Mouse (Mus musculus) frontal cortex, postnatal 14 days (tissue): ENCODE data around the gene Krtap3-3.
A peak's percentile ranks its signal among the peaks of the same experiment; 100 is the strongest.
"Not testable (repeated sequence)": the region's sequence is repeated elsewhere in the genome, so short reads cannot be mapped to it uniquely, and the experiment has no call there.

Experiments
- DNase-seq, 2 experiments: peaks; one replicate each; pipeline ENCODE4 v3.0.0; 2022; ENCODE audit warnings: low spot score in 2 of 2

Krtap3-3 gene

DNA sequence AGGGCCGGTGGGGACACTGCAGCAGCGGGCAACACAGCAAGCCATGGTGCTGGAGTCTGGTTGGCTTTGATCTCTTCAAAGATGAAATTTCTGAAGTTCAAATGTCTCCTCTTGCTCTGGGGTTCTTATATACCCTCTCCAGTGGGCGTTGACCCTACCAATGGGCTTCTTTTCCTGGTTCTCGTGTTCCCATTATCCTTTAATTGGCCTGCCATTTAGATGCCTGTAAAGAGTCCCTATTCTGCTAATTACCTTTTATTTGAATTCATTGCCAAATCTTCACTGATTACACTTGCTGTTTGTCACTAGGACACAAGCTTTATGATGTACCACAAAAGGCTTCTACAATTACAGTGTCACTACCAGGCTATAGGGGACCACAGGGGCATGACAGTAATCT lies at the start of gene Krtap3-3:
Gene Krtap3-3, minus strand, starts transcription at position 101 of the 400 bp plus-strand sequence.
- DNase-seq, result no peak

DNA sequence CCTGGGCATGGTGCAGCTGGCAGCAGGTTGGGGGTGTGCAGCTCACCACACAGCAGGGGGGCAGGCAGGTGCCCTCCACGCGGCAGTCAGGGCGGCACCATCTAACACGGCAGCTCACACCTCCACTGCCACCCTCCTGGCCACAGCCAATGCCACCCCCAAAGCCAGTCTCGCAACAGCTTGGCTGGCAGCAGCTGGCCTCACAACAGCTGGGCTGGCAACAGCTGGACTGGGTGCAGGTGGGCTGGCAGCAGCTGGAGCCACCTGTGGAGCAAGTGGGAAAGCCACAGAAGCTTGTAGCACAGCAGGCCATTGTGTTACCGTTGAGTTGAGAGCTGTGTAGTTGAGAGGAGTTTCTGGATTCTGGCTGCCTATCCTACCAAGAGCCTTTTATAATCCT lies 47.1 kb upstream of the Krtap3-3 start, which contains the start of gene Krtap9-3:
Gene Krtap9-3, minus strand, starts transcription at position 364 of the 400 bp plus-strand sequence.
- DNase-seq, result not testable (repeated sequence)

DNA sequence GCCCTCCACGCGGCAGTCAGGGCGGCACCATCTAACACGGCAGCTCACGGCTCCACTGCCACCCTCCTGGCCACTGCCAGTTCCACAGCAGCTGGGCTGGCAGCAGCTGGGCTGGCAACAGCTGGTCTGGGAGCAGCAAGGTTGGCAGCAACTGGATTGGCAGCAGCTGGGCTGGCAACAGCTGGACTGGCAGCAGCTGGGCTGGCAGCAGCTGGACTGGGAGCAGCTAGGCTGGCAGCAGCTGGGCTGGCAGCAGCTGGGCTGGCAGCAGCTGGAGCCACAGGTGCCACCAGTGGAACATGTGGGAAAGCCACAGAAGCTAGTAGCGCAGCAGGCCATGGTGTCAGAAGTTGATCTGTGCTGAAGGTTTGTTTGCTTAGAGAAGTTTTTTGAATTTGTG lies 40.3 kb upstream of the Krtap3-3 start, which contains the start of gene Krtap1-3:
Gene Krtap1-3, minus strand, starts transcription at position 359 of the 400 bp plus-strand sequence.
- DNase-seq, result no peak

DNA sequence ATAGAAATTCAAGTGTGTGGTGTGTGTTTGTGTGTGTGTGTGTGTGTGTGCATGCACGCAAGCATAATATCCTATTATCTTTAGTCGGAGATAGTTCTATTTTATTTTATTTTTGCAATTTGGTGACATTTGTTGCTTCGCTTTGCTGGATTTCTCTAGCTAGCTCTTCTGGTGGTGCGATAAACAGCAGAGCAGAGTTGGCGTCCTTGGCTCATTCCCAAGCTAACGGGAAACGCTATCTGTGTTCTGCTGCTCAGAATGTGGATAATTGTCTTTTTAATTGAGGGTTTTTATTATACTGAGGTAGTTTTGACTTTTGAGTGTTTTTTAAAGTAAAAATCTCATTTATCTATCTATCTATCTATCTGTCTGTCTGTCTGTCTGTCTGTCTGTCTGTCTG lies 34.4 kb upstream of the Krtap3-3 start:
- DNase-seq, result no peak

DNA sequence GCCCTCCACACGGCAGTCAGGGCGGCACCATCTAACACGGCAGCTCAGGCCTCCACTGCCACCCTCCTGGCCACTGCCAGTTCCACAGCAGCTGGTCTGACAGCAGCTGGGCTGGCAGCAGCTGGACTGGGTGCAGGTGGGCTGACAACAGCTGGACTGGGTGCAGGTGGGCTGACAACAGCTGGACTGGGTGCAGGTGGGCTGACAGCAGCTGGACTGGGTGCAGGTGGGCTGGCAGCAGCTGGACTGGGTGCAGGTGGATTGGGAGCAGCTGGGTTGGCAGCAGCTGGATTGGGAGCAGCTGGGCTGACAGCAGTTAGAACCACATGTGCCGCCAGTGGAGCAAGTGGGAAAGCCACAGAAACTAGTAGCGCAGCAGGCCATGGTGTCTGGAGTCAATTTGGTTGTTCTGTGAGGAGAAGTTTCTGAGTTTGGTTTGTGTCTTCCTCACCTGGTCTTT lies 32.6 kb upstream of the Krtap3-3 start, which contains the start of gene Krtap1-4:
Gene Krtap1-4, minus strand, starts transcription at position 410 of the 460 bp plus-strand sequence.
- no peak for DNase-seq

DNA sequence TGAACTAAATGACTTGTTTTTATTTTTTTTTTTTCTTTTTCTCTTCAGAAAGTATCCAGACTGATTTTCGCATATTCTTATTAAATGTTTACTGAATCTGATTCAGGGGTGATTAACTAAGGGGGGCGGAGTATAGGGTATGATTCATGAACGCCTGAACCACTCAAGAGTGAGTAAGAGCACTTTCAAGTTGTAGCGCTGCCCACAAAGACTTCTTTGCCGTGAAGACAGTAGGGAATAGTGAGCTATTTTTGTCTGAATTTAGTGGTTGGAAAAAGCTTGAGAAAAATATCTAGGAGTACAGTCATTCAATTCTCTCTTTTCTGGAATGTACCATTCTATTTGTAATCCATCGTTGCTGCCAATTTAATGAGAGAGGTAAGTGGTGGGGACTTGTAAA lies 30.9 kb upstream of the Krtap3-3 start:
- no peak for DNase-seq

DNA sequence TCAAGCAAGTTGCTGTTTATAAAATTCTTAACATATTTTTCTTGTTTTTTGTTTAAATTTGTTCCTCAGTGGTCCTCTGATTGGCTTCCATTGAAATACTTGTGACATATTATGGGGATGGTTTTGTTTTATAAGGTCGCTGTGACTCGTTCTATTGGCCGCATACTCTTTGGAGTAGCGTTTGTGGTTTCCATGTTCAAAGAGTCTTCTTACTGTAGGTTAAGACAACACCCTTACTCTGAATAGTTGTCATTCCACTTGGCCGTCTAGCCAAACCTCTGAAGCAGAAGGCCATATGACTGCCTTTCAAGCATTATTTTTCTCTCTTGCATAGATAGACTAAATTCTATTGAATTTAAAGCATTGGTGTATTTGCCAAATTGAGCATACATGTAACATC lies 30.4 kb upstream of the Krtap3-3 start:
- DNase-seq, result no peak

DNA sequence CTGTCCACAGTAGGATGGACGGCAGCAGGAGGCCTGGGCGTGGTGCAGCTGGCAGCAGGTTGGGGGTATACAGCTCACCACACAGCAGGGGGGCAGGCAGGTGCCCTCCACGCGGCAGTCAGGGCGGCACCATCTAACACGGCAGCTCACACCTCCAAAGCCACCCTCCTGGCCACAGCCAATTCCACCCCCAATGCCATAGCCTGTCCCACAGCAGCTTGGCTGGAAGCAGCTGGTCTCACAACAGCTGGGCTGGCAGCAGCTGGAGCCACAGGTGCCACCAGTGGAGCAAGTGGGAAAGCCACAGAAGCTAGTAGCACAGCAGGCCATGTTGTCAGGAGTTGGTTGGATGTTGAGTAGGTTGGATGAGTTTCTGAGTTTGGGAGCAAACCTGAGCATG lies 30.0 kb upstream of the Krtap3-3 start, which contains the start of gene Krtap1-5:
Gene Krtap1-5, minus strand, starts transcription at position 381 of the 400 bp plus-strand sequence.
- no peak for DNase-seq

DNA sequence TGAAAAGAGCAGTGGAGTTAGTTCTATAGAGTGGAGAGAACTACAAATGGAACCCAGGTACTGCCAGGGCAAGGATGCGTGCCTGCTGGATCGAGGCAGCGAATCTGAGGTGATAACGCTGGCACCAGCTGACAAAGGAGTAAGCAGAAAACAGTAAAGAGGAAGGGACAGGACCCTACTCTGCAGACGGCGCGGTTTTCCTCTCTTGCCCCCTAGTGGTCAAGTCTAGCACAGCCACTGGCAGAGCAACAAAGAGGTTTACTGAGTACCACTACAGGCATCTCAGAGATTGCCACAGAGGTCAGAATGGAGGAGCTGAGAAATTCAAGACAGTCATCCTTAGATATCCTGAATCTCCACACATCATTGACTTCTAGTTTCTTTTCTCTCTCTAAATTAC lies 23.4 kb upstream of the Krtap3-3 start:
- DNase-seq, result peak; percentile 18 to 63

DNA sequence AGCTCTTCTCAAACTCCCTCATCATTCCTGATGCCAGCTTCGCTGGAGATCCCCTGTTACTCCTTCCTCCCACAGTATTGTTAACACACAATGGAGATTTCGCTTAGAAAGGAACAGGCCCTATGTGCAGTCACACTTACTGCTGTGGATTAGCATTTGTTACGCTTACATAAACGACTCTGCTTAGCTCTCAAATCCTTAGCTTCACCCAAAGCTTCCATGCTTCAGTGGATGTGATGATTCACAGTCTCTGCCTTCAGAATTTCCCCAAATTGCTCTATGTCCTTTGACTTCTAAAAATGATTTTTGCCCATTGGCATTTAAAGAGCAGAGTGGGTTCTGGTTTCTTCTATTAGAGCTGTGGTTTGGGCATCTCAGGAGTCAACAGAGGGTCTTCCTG lies 22.5 kb upstream of the Krtap3-3 start:
- no peak for DNase-seq

DNA sequence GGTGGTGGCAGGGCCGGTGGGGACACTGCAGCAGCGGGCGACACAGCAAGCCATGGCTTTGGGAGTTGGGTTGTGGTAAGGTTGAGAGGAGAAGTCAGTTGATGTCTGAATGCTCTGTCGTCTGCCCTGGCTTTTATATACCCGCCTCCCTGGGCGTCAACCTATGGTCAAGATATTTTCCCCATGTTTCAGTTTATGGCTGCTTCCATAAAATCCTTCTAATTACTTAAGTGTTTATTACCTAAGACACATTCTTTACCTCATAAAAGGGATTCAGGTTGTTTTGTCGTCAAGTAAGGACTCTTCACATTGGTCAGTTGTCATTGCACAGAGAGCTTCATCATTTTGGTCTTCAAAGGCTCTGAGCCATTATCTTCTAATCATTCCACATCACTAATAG lies 15.9 kb upstream of the Krtap3-3 start, which contains the start of gene Krtap3-1:
Gene Krtap3-1, minus strand, starts transcription at position 101 of the 400 bp plus-strand sequence.
- no peak for DNase-seq

DNA sequence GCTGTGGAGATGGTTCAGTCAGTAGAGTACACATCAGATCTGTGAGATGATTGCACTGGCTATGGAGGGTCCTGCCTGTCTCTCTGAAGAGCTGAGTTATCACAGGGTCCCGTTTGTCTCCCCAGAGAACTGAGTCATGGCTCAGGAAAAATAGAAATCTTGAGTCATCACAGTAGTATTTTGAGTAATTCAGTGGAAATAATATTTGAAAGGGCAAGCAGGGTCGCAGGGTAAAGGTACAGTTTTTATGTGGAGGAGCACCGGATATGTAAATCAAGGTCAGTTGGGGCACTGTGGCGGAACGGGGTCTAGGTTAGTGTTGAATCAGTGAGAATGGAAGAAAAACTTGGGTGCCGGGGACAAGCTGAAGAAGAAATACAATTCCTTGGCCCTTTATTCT lies 11.9 kb upstream of the Krtap3-3 start:
- DNase-seq, result no peak

DNA sequence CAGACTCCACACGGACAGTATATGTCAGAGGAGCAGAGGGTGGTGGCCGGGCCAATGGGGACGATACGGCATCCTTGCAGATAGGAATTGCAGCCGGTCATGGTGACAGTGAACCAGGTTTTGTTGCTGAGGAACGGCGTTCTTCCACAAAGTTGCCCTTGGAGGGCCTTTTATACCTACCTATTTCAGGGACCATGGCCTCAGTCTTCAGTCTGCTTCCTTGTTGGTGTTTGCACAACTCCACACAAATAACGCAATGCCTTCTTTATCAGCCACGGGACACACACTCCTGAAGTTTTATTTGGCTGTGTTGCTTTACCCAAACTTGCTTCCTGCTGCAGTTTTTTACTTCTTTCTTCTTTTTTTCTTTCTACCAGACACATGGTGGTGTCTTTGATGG lies 8.7 kb upstream of the Krtap3-3 start, which contains the start of gene Gm11939:
Gene Gm11939, minus strand, starts transcription at position 101 of the 400 bp plus-strand sequence.
- no peak for DNase-seq

DNA sequence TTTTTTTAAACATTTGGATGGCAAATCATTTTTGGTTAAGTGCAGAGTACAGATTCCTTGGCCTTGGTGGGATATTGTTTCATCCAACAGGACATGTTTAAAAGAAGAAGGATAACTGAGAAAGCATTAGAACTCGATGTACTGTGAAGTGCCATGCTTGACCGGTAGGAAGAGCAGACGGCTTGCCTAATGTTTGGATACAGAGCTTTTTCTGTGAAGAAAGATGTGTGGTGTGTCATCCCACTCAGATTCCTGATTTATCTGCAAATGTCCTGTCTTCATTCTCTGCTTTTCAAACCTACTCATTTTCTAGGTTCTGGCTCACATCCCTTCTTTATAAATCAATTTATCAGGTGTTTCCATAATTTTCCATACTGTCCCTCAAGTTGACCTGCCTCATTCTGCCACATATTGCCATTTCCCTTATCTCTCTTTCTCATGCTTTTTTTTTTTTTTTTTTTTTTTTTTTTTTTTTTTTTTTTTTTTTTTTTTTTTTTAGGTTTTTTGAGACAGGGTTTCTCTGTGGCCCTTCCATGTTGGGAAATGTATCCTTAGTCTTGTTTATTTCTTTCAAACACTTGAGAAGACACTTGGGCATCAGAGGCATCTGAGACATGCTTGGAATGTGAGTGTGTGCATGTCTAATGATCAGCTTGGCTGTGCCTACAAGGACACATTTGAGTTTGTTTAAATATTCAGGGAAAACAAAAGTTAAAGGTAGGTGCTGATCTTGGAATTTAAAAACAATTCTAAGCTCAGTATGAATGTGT lies 7.5 kb upstream of the Krtap3-3 start:
- DNase-seq, result no peak

DNA sequence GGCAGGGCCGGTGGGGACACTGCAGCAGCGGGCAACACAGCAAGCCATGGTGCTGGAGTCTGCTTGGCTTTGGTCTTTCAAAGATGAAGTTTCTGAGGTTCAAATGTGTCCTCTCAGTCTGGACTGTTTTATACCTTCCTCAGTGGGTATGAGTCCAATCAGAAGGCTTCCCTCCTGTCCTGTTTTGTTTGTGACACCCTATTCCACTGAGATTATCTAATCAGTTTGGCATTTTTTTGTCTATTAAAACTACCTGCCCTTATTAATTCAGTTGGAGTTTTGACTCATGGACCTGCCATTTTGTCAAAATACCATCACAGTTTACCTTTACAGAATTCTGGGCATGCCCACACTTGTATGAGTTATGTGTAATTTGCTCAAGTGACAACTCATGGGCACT lies 6.1 kb upstream of the Krtap3-3 start, which contains the start of gene Krtap3-2:
Gene Krtap3-2, minus strand, starts transcription at position 101 of the 400 bp plus-strand sequence.
- DNase-seq, result no peak

DNA sequence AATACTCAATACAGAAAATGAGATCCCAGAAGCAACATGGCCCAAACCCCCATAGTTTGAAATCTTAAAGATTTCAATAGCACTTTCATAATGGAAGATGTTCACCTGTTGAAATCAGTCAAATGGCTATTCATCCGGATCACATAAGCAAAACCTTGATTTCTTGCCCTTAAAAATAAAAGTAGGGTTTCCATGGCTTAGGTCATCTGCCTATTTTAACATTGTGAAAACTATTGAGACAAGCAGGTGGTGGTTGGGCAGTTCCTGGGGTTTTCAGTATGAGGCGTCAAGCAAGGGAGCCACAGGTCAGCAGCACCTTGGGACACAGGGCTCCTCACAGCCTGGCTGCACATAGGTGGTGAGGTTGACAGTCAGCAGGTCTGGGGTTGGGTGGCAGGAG lies 5.5 kb upstream of the Krtap3-3 start:
- DNase-seq, result no peak

DNA sequence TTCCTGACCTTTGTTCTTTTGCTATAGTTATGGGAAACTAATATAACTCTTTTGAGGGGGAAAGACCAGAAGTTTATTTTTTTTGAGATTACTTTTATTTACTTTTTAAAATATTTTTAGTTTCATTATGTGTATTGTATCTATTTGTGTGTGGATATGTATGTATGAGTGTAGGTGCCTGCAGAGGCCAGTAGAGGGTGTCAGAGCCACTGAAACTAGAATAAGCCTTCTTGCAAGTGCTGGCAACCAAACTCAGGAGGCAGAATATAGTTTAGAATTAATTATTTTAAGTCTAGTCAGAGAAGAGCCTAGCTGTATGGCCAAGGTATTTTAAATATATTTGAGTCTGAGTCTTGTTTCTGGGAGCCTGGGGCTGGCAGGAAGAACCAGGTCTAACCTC lies 2.8 kb downstream of the Krtap3-3 start:
- no peak for DNase-seq

DNA sequence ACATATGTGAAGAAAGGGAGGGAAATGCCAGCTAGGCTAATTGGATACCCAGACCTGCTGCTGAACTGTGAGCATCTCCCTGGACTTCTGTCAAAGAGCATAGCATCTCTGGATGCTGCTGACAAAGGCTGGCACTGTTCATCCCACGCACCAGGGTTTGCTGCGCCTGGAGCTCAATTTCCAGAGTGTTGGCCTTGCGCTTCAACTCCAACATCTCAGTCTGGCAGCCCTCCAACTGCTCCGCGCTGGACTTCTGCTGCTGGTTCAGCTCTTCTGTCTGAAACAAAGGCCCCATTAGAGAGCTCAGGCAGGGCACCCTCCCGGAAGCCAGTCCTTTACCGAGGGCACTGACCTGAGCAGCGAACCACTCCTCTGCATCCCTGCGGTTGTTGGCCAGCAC lies 10.9 kb downstream of the Krtap3-3 start:
- DNase-seq, result peak in 1 of 2 experiments; percentile 23

DNA sequence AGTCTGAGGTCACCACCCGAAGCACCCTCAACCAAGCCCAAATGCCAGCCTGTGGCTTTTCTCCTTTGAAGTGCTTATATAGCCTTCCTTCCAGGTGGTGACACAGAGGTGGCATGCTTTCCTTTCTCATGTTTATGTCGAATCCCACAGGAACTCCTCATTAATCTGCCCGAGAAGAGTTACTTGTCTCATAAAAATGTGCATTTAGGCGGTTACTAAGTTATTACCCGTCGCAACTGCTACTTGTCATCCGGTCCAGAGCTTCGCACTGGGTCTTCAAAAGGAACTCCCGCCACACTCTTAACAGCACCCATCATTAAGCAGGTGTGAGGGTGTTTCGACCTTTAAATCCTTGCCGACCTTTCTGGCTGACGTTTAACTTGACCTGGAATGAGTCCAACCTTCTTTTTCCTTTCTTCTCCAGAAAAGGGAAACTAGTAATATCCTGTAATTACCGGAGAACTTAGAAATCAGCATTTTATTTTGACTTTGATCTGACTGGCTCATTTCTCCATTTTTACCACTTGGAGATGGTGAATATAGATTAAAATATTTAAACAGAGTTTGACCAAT lies 29.3 kb downstream of the Krtap3-3 start, which contains the start of gene Krt39:
Gene Krt39, minus strand, starts transcription at position 51 of the 573 bp plus-strand sequence.
- no peak for DNase-seq

DNA sequence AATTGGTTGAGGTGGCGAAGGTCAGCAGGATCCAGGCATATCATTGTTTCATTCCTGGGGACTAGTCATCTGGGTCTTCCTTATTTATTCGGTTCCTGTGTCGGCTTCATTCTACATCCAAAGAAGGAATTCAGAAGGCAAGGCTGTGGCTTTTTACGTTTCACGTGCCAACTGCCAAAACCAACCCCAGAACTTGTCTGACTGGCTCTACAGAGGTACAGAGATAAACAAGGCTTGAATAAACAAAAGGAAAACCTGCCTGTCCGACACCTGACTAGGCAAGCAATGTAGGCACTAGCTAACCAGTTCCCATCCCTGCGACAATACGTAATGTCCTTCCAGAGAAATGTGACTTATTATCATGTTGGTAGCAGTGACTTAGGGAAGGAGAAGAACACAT lies 36.6 kb downstream of the Krtap3-3 start:
- DNase-seq, result no peak
